Mouse (Mus musculus): ENCODE results near the gene Camta1. TPM values are rescaled to one million over a fixed set of nuclear protein-coding genes. Genes with fewer than 3 reads are reported as not detected.
A peak's percentile ranks its signal among the peaks of the same experiment; 100 is the strongest.

The Camta1 gene
- polyA plus RNA-seq, 1 experiment, result 155 TPM

GRCm38 (mm10) chr4:150901651-150902050 lies 960.0 kb downstream of the Camta1 start:
- Histone ChIP-seq H3K27me3 (ENCODE audit: control insufficient read depth, insufficient read depth, low read length) (no peaks in the 10 kb centered on the region), H3K4me1 (ENCODE audit: control insufficient read depth, insufficient read depth, low read length) (no peaks in the 10 kb centered on the region), H3K27ac (ENCODE audit: insufficient read depth, low read length) (no peak overlapping the region), H3K4me3 (replicated peaks; ENCODE audit: insufficient read depth, low read depth, low read length) (no peak overlapping the region)
- 55% methylated on average over 9 of the region's 9 CpGs for WGBS
- TF ChIP-seq CTCF (IDR thresholded peaks at IDR 0.05; ENCODE audit: borderline replicate concordance, insufficient read depth, low read depth, low read length), result peak; percentile 85
- TF ChIP-seq POLR2A (IDR thresholded peaks at IDR 0.05; ENCODE audit: borderline replicate concordance, insufficient read depth, low read length), result no peak
- DNase-seq, result peak; percentile 56 to 75

GRCm38 (mm10) chr4:150900486-150900885 lies 961.2 kb downstream of the Camta1 start:
- 93% methylated on average over 13 of the region's 13 CpGs for WGBS
- Histone ChIP-seq H3K4me3 (replicated peaks; ENCODE audit: insufficient read depth, low read depth, low read length) (no peak overlapping the region), H3K27me3 (ENCODE audit: control insufficient read depth, insufficient read depth, low read length) (no peaks in the 10 kb centered on the region), H3K27ac (ENCODE audit: insufficient read depth, low read length) (no peak overlapping the region), H3K4me1 (ENCODE audit: control insufficient read depth, insufficient read depth, low read length) (no peaks in the 10 kb centered on the region)
- TF ChIP-seq POLR2A (IDR thresholded peaks at IDR 0.05; ENCODE audit: borderline replicate concordance, insufficient read depth, low read length) (no peak), CTCF (IDR thresholded peaks at IDR 0.05; ENCODE audit: borderline replicate concordance, insufficient read depth, low read depth, low read length) (no peak)
- no peak for DNase-seq

- no peak overlapping the region for H3K4me3 ChIP-seq (replicated peaks; ENCODE audit: insufficient read depth, low read depth, low read length)
- peaks cover 3% of the 10 kb centered on the region; the same call in 1 of the 2 replicates for H3K4me1 ChIP-seq (ENCODE audit: control insufficient read depth, insufficient read depth, low read length)
- no peaks in the 10 kb centered on the region for H3K27me3 ChIP-seq (ENCODE audit: control insufficient read depth, insufficient read depth, low read length)
- TF ChIP-seq CTCF (IDR thresholded peaks at IDR 0.05; ENCODE audit: borderline replicate concordance, insufficient read depth, low read depth, low read length) (peak; percentile 86), POLR2A (IDR thresholded peaks at IDR 0.05; ENCODE audit: borderline replicate concordance, insufficient read depth, low read length) (no peak)
- DNase-seq, result peak; percentile 51 to 62
- no peak overlapping the region for H3K27ac ChIP-seq (ENCODE audit: insufficient read depth, low read length)
- 58% methylated on average over 13 of the region's 13 CpGs for WGBS
Measured at GRCm38 (mm10) chr4:150898716-150899365, 962.8 kb downstream of the Camta1 start.

GRCm38 (mm10) chr4:150896896-150897624 lies 964.6 kb downstream of the Camta1 start:
- H3K27ac ChIP-seq (ENCODE audit: insufficient read depth, low read length), result no peak overlapping the region
- DNase-seq, result no peak
- 90% methylated on average over 26 of the region's 26 CpGs for WGBS
- H3K4me3 ChIP-seq (replicated peaks; ENCODE audit: insufficient read depth, low read depth, low read length), result no peak overlapping the region
- no peak for TF ChIP-seq CTCF (IDR thresholded peaks at IDR 0.05; ENCODE audit: borderline replicate concordance, insufficient read depth, low read depth, low read length)
- TF ChIP-seq POLR2A (IDR thresholded peaks at IDR 0.05; ENCODE audit: borderline replicate concordance, insufficient read depth, low read length), result no peak
- H3K4me1 ChIP-seq (ENCODE audit: control insufficient read depth, insufficient read depth, low read length), result peaks cover 3% of the 10 kb centered on the region; the same call in 1 of the 2 replicates
- no peaks in the 10 kb centered on the region for H3K27me3 ChIP-seq (ENCODE audit: control insufficient read depth, insufficient read depth, low read length)

- H3K27me3 ChIP-seq (ENCODE audit: control insufficient read depth, insufficient read depth, low read length), result no peaks in the 10 kb centered on the region
- no peak for TF ChIP-seq POLR2A (IDR thresholded peaks at IDR 0.05; ENCODE audit: borderline replicate concordance, insufficient read depth, low read length)
- no peak for TF ChIP-seq CTCF (IDR thresholded peaks at IDR 0.05; ENCODE audit: borderline replicate concordance, insufficient read depth, low read depth, low read length)
- DNase-seq, result no peak
- H3K4me1 ChIP-seq (ENCODE audit: control insufficient read depth, insufficient read depth, low read length), result peaks cover 10% of the 10 kb centered on the region
- H3K4me3 ChIP-seq (replicated peaks; ENCODE audit: insufficient read depth, low read depth, low read length), result no peak overlapping the region
- H3K27ac ChIP-seq (ENCODE audit: insufficient read depth, low read length), result no peak overlapping the region
- WGBS, result 76% methylated on average over 8 of the region's 8 CpGs
Measured at GRCm38 (mm10) chr4:150894718-150895501, 966.8 kb downstream of the Camta1 start.

- H3K4me1 ChIP-seq (ENCODE audit: control insufficient read depth, insufficient read depth, low read length), result peaks cover 15% of the 10 kb centered on the region
- H3K27me3 ChIP-seq (ENCODE audit: control insufficient read depth, insufficient read depth, low read length), result no peaks in the 10 kb centered on the region
- 76% methylated on average over 5 of the region's 5 CpGs for WGBS
- no peak overlapping the region for H3K27ac ChIP-seq (ENCODE audit: insufficient read depth, low read length)
- no peak overlapping the region for H3K4me3 ChIP-seq (replicated peaks; ENCODE audit: insufficient read depth, low read depth, low read length)
- TF ChIP-seq CTCF (IDR thresholded peaks at IDR 0.05; ENCODE audit: borderline replicate concordance, insufficient read depth, low read depth, low read length) (no peak), POLR2A (IDR thresholded peaks at IDR 0.05; ENCODE audit: borderline replicate concordance, insufficient read depth, low read length) (no peak)
- DNase-seq, result no peak
Measured at GRCm38 (mm10) chr4:150891308-150891707, 970.4 kb downstream of the Camta1 start.

GRCm38 (mm10) chr4:150889955-150890315 lies 971.7 kb downstream of the Camta1 start:
- Histone ChIP-seq H3K27ac (ENCODE audit: insufficient read depth, low read length) (no peak overlapping the region), H3K4me1 (ENCODE audit: control insufficient read depth, insufficient read depth, low read length) (peaks cover 15% of the 10 kb centered on the region), H3K4me3 (replicated peaks; ENCODE audit: insufficient read depth, low read depth, low read length) (peak overlapping the region; percentile 19), H3K27me3 (ENCODE audit: control insufficient read depth, insufficient read depth, low read length) (no peaks in the 10 kb centered on the region)
- no peak for DNase-seq
- 16% methylated on average over 13 of the region's 13 CpGs for WGBS
- TF ChIP-seq POLR2A (IDR thresholded peaks at IDR 0.05; ENCODE audit: borderline replicate concordance, insufficient read depth, low read length) (no peak), CTCF (IDR thresholded peaks at IDR 0.05; ENCODE audit: borderline replicate concordance, insufficient read depth, low read depth, low read length) (no peak)
